Mouse (Mus musculus) stomach, postnatal 0 days (tissue): ENCODE measurements at regions not wholly inside any gene's neighbourhood (a gene's known extent, or its start where the extent isn't known, plus 50 kb on each side); places are given as distances from the start of the nearest gene placed in this dataset.

Source experiments
- CTCF ChIP-seq: IDR thresholded peaks from 2 replicates; pipeline ENCODE4 v1.5.1; 2016; ENCODE audit warnings: antibody characterized with exemption, low read depth, mild to moderate bottlenecking, moderate library complexity
- EP300 ChIP-seq: optimal IDR thresholded peaks from 2 replicates; pipeline ENCODE3; 2016; ENCODE audit warnings: antibody characterized with exemption

DNA sequence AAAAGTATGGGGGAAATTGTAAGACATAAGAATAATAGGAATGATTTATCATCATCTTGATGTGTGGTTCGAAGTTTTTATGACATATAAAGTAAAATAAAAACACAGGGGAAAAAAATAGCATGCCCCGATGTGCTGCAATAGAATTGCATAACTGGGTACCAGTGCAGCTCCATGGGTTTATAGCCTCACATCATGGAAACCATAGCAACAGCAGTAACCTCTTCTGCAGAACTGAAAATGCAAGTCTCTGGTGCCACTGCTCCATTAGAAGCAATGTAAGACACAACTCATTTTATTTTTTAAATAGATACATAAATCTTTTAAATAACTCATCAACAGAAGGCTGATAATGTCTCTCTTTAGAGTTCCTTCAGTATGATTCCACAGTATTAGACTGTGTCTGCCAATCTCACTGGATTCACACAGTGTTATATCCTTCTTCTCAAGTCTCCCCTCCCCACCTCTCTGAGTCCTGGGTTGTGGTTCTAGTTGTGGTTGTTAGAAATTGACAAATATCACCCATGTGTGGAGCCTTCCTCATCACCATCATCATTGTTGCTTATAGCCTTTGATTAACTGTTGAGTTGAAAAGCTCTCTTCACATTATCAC is 340.9 kb upstream of the Gm11042 start:
- TF ChIP-seq CTCF = no peak
- TF ChIP-seq EP300 = no peak
